Mouse (Mus musculus): ENCODE results near the gene Col28a1. TPM values are rescaled to one million over a fixed set of nuclear protein-coding genes. Genes with fewer than 3 reads are reported as not detected.

Col28a1 gene
- total and polyA plus RNA-seq, 3 experiments, result not detected

DNA sequence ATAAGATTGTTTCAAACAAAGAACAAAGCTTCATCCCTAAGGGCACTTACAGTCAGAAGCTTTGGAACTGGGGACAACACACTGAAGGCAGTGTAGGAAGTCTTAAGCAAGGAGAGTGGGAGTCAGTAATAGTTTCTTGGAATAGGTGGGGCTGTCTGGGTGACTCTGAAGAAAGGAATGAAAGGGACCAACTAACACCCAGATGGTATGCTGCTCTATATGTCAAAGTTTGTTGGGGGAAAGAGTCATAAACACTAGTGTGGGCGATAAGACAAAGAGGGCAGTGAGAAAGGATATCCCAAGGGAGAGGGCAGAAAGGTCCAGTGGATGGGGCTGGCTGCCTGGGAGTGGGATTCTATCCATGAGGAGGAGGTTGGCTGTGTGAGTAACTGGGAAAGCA lies 20.3 kb downstream of the Col28a1 start:
- no peak for DNase-seq (ENCODE audit: low read depth, low spot score)
- no peak overlapping the region for H3K27ac ChIP-seq (ENCODE audit: control insufficient read depth, low read depth, low read length)
- H3K79me2 ChIP-seq (ENCODE audit: control insufficient read depth, insufficient read depth, low read length, poor library complexity), result no peaks in the 10 kb centered on the region
- peaks cover 5 to 18% of the 10 kb centered on the region in 2 experiments for H3K27me3 ChIP-seq (ENCODE audit: control insufficient read depth in 1 of 2, insufficient read depth in 2 of 2, low read length in 2 of 2)
- no peaks in the 10 kb centered on the region for H3K36me3 ChIP-seq (ENCODE audit: control insufficient read depth in 1 of 2, insufficient read depth in 2 of 2, low read length in 2 of 2)
- TF ChIP-seq CHD2 (IDR thresholded peaks at IDR 0.05; ENCODE audit: low read length) (no peak), MAX (IDR thresholded peaks at IDR 0.05; ENCODE audit: low read length) (no peak), MYB (IDR thresholded peaks at IDR 0.05; ENCODE audit: low read depth, low read length) (no peak), POLR2AphosphoS5 (IDR thresholded peaks at IDR 0.05; ENCODE audit: borderline replicate concordance, low read depth, low read length) (no peak), ZKSCAN1 (IDR thresholded peaks at IDR 0.05; ENCODE audit: low read depth, low read length) (no peak), SIN3A (IDR thresholded peaks at IDR 0.05; ENCODE audit: low read length) (no peak), ZMIZ1 (IDR thresholded peaks at IDR 0.05; ENCODE audit: low read depth, low read length) (no peak), TAL1 (IDR thresholded peaks at IDR 0.05; ENCODE audit: low read length) (no peak), GABPA (IDR thresholded peaks at IDR 0.05; ENCODE audit: low read depth, low read length) (no peak), MAFK (IDR thresholded peaks at IDR 0.05; ENCODE audit: borderline replicate concordance, low read depth, low read length) (no peak), MEF2A (IDR thresholded peaks at IDR 0.05; ENCODE audit: extremely low read depth, insufficient replicate concordance, low read depth, low read length, poor library complexity, severe bottlenecking) (no peak), ZC3H11A (IDR thresholded peaks at IDR 0.05; ENCODE audit: low read depth, low read length) (no peak), POLR2A (IDR thresholded peaks at IDR 0.05; ENCODE audit: control insufficient read depth in 1 of 2, insufficient read depth in 1 of 2, low read depth in 1 of 2, low read length in 2 of 2, poor library complexity in 1 of 2) (no peak), USF1 (IDR thresholded peaks at IDR 0.05; ENCODE audit: low read depth, low read length) (no peak), SMC3 (IDR thresholded peaks at IDR 0.05; ENCODE audit: low read depth, low read length) (no peak), ZNF384 (IDR thresholded peaks at IDR 0.05; ENCODE audit: low read depth, low read length) (no peak)
- no peak overlapping the region for H3K4me3 ChIP-seq (ENCODE audit: control insufficient read depth in 1 of 2, insufficient read depth in 1 of 2, low read depth in 2 of 2, low read length in 2 of 2)
- H3K4me1 ChIP-seq (ENCODE audit: control insufficient read depth in 1 of 2, insufficient read depth in 2 of 2, low read length in 2 of 2), result no peaks in the 10 kb centered on the region
- H3K9ac ChIP-seq (ENCODE audit: control insufficient read depth, low read depth, low read length, poor library complexity, severe bottlenecking), result no peak overlapping the region
- no peaks in the 10 kb centered on the region for H3K9me3 ChIP-seq (replicated peaks; ENCODE audit: insufficient read depth, low read length)

DNA sequence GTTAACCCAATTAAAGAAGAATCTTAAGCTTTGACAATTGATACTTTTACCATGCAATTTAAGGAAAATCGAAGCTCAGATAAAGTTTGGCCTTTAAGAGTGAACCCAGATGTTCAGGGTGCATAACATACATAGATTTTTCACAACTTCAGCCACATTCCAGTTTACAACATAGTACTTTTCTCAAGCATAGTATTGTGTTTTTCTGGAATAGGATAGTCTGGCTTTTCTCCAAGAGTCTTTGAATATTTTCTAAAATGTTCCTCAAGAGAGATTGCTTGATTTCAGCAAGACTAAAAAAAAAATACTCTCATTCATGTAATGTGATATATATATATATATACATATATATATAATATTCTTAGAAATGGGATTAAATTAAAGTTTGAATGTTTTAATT lies 27.7 kb downstream of the Col28a1 start:
- Histone ChIP-seq H3K27ac (ENCODE audit: control insufficient read depth, low read depth, low read length) (no peak overlapping the region), H3K27me3 (ENCODE audit: control insufficient read depth in 1 of 2, insufficient read depth in 2 of 2, low read length in 2 of 2) (peaks cover 0 to 4% of the 10 kb centered on the region in 2 experiments; a peak in 3 of 4 replicates), H3K9me3 (replicated peaks; ENCODE audit: insufficient read depth, low read length) (no peaks in the 10 kb centered on the region), H3K79me2 (ENCODE audit: control insufficient read depth, insufficient read depth, low read length, poor library complexity) (no peaks in the 10 kb centered on the region), H3K9ac (ENCODE audit: control insufficient read depth, low read depth, low read length, poor library complexity, severe bottlenecking) (no peak overlapping the region), H3K36me3 (ENCODE audit: control insufficient read depth in 1 of 2, insufficient read depth in 2 of 2, low read length in 2 of 2) (no peaks in the 10 kb centered on the region), H3K4me1 (ENCODE audit: control insufficient read depth in 1 of 2, insufficient read depth in 2 of 2, low read length in 2 of 2) (no peaks in the 10 kb centered on the region), H3K4me3 (ENCODE audit: control insufficient read depth in 1 of 2, insufficient read depth in 1 of 2, low read depth in 2 of 2, low read length in 2 of 2) (no peak overlapping the region)
- TF ChIP-seq UBTF (IDR thresholded peaks at IDR 0.05; ENCODE audit: borderline replicate concordance, insufficient read depth, low read depth, low read length) (no peak), EP300 (IDR thresholded peaks at IDR 0.05; ENCODE audit: low read depth in 1 of 2, low read length in 2 of 2) (no peak), GABPA (IDR thresholded peaks at IDR 0.05; ENCODE audit: low read depth, low read length) (no peak), POLR2AphosphoS2 (IDR thresholded peaks at IDR 0.05; ENCODE audit: low read length) (no peak), MAFK (IDR thresholded peaks at IDR 0.05; ENCODE audit: borderline replicate concordance, low read depth, low read length) (no peak), ZC3H11A (IDR thresholded peaks at IDR 0.05; ENCODE audit: low read depth, low read length) (no peak), TCF12 (IDR thresholded peaks at IDR 0.05; ENCODE audit: low read depth, low read length) (no peak), BHLHE40 (IDR thresholded peaks at IDR 0.05; ENCODE audit: borderline replicate concordance, low read depth, low read length) (no peak), POLR2AphosphoS5 (IDR thresholded peaks at IDR 0.05; ENCODE audit: borderline replicate concordance, low read depth, low read length) (no peak), ETS1 (IDR thresholded peaks at IDR 0.05; ENCODE audit: low read depth, low read length) (no peak), ELF1 (IDR thresholded peaks at IDR 0.05; ENCODE audit: low read depth, low read length) (no peak), CHD2 (IDR thresholded peaks at IDR 0.05; ENCODE audit: low read length) (no peak), USF1 (IDR thresholded peaks at IDR 0.05; ENCODE audit: low read depth, low read length) (no peak)
- DNase-seq (ENCODE audit: low read depth, low spot score), result no peak

All from MEL (cell line).